Mouse (Mus musculus): ENCODE results near the gene Gm20388.

- TF ChIP-seq CTCF (IDR thresholded peaks at IDR 0.05; ENCODE audit: low read depth) (no peak), EP300 (IDR thresholded peaks at IDR 0.05; ENCODE audit: low read depth) (no peak)
These were observed 4072.3 kb downstream of the Gm20388 start, which contains the start of gene Abcb10 for GRCm38 (mm10) chr8:123982826-123983400.
